Mouse (Mus musculus) monocyte, adult 2 months (primary cell): ENCODE results near the gene Sstr2.

Experiments used
- DNase-seq, 2 experiments: peaks; one replicate each; pipeline ENCODE4 v3.0.0; 2022; ENCODE audit warnings: low spot score in 2 of 2, low read depth in 1 of 2

Sstr2 gene

DNA sequence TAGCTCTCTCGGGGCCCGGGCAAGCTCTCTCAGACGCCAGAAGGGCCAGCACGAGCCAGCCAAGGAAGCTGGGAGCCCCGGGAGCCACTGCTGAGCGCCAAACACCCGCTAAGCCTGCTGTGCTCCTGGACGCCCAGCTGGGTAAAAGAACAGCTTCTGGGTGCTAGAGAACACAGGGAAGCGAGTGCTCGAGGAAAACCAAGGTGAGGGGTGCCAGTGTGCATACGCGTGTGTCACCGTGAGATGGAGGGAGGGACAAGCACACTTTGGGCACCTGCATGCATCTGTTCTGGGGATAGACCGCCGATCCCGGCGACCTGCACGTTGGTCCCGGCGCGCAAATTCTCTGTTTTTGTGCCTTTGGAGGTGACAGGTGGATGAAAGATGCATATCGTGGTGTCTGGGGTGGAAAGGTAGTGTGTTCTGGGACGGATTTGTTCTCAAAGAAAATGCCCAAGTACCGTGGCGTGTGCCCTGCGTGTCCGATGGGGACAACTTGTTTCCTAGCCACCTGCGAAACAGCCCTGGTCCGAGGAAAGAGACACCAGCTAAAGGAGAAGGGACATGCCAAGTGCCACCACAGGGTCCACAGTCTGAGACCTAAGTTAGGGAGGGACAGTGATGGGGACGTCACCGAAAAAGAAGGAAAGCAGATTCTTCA is 408 bp downstream of the Sstr2 start:
- DNase-seq, result no peak

- DNase-seq, result no peak
Measured at GRCm38 (mm10) chr11:113621001-113621400, 1.9 kb downstream of the Sstr2 start.

GRCm38 (mm10) chr11:113622028-113622427 is 2.9 kb downstream of the Sstr2 start:
- no peak for DNase-seq

DNA sequence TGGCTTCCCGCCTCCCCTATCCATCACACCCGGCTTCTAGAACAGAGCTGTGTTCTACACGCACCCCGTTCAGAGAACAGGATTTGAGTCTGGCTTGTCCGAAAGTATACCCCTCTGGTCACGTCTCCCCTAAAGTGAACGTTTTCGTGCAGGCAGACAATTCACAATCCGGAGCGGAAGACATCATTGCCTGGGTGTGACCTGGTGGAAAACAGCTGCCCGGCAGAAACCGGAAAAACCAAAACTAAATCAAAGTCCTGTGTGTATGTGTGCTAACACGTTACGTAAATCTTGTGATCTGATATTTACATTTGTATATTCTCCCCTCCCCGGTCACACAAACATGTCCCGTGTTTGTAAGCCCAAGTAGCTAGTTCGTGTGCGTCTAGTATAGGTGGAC is 6.3 kb downstream of the Sstr2 start:
- DNase-seq, result no peak

GRCm38 (mm10) chr11:113627785-113628184 is 8.6 kb downstream of the Sstr2 start:
- no peak for DNase-seq

DNA sequence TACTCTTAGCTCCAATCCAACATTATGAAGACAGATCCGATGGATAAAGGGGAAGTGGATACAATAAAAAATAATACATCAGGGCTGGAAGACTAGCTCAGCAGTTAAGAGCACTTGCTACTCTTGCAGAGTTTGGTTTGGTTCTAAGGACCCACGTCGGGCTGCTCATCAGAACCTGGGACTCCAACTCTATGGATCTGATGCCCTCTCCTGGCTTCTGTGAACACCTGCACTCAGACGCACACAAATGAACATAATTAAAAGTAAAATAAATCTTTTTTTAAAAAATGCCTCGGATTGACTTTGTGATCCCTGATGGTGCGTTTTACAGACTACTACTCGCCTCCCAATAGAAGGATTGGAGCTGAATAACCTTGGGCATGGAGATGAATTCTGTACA is 11.5 kb downstream of the Sstr2 start:
- no peak for DNase-seq

- DNase-seq, result no peak
Measured at GRCm38 (mm10) chr11:113631302-113631701, 12.2 kb downstream of the Sstr2 start.

DNA sequence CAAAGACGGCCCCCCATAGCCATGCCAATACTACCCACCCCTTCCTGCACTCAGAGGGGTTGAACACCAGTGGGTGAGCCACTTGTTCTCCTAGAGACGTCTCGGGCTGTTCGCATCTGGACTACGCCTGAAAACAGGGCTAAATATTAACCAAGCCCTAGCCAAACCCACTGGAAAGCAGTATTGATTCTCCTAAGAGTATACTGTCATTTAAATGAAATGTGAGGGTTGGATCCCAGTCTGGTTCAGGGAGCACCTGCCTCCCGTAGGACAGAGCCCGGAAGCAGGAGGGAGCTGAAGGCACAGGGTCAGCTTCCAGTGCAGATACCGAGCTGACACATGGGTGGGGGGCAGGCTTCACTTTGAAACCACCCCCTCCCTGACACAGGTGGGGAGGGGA is 12.7 kb downstream of the Sstr2 start:
- no peak for DNase-seq

- DNase-seq, result no peak
Measured at GRCm38 (mm10) chr11:113632303-113632702, 13.2 kb downstream of the Sstr2 start.

GRCm38 (mm10) chr11:113633398-113633797 is 14.3 kb downstream of the Sstr2 start:
- no peak for DNase-seq

DNA sequence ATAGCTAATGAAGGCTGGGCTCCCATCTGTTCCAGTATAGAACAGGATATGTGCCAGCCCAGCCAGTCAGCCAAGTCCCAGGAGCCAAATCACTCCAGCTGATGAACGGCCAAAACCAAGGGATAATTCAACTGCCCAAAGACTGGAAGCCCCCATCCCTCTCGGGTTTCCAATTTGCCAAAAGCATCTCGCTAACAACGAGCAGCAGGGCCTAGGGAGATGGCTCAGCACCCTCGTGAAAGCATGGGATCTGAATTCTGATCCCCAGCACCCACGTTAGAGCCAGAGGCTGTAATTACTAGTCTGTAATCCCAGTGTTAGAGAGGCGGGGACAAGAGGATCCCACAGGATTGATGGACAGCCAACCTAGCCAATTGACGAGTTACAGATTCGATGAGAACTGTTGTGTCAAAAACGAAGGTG is 15.6 kb downstream of the Sstr2 start:
- DNase-seq, result no peak

GRCm38 (mm10) chr11:113638680-113639079 is 19.5 kb downstream of the Sstr2 start:
- DNase-seq, result no peak

GRCm38 (mm10) chr11:113645181-113645580 is 26.0 kb downstream of the Sstr2 start:
- DNase-seq, result no peak

GRCm38 (mm10) chr11:113648152-113648551 is 29.0 kb downstream of the Sstr2 start:
- peak; percentile 40 to 67 for DNase-seq

- no peak for DNase-seq
Measured at GRCm38 (mm10) chr11:113648690-113649352, 29.7 kb downstream of the Sstr2 start, which contains the start of gene Cog1. TSS of gene Cog1 (plus strand) at chr11:113649169.

DNA sequence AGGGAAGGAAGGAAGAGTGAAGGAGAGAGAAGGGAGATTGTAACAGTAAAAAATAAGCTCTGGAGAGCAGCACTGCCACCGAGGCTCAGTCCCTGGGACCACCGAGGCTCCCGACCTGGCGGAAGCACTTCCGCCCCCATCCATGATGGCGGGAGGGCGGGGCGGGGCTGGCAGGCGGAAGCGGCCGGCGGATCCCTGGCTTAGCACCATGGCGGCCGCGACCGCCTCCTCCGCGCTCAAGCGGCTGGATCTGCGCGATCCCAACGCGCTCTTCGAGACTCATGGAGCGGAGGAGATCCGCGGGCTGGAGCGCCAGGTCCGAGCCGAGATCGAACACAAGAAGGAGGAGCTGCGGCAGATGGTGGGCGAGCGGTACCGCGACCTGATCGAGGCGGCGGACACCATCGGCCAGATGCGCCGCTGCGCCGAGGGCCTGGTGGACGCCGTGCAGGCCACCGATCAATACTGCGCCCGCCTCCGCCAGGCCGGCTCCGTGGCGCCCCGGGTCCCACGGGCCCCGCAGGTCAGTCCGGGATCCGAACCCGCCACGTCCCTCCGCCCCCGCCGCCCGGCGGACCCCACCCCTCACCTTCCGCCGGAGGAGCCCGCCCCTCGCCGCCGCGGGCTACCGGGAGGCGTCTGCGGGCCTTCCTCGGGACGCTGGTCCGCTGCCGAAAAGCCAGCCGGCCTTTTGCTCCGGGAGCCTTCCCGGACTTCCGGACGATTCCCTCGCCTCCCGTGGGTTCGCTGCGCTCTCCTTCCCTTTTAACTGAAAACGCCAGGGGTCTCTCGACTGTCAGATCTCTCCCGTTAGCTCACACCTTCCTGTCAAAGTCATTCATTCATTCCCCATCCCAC is 30.4 kb downstream of the Sstr2 start, which contains the start of gene Slc39a11:
Gene Slc39a11, minus strand, starts transcription at position 727 of the 858 bp plus-strand sequence.
- DNase-seq, result peak in 1 of 2 experiments; percentile 41

DNA sequence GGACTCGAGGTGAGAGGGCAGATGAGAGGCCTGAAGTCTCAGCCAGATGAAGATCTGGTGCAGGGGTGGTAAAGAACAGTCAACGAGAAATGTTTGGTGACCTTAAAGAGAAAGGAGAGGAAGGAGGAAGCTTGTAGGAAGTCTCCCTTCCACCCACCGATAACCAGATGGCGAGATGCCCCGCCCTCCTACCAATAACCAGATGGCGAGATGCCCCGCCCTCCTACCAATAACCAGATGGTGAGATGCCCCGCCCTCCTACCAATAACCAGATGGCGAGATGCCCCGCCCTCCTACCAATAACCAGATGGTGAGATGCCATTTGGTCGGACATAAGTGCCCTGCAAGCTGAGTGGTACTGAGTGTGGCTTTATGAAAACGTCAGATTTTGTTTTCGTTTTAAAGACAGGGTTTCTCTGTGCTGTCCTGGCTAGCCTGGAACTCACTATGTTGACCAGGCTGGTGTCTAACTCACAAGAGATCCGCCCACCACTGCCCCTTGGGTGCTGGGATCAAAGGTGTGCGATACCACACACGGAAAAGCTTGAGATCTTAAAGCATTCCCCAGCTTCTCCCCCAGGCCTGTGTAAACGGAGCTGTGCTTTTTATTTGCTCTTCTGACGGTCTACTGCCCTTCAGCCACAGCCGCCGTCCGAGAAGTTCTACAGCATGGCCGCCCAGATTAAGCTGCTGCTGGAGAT is 32.2 kb downstream of the Sstr2 start:
- no peak for DNase-seq

- no peak for DNase-seq
Measured at GRCm38 (mm10) chr11:113651907-113652273, 32.7 kb downstream of the Sstr2 start.

DNA sequence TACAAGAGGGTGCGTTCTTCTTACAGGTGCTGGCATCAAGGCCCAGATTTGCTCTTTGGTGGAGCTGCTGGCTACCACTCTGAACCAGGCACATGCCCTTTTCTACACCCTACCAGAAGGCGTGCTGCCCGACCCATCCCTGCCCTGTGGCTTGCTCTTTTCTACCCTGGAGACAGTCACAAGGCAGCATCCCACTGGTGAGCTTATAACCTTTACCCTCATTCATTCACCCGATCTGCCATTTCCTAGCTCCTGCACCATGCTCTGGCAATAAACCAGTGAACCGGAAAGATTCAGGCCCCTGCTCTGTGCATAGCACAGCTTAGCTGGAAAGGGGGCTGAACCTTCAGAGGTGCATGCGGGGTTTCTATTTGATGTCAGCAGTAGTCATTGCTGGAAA is 33.4 kb downstream of the Sstr2 start:
- no peak for DNase-seq

DNA sequence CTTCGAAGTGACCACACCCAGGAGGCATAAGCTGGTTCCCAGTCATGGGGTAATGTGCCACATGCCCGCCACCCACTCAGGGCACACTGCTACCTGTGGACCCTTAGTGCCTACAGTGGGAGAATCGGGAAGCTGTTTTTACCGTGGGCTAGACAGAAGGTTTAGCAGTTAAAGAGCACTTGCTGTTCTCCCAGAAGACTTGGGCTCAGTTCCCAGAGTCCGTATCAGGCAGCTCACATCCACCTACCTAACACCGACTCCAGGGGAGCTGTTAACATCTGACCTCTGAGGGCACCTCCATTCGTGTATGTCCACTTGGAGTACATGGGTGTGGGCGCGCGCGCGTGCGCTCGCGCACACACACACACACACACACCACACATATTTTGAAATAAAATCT is 35.0 kb downstream of the Sstr2 start:
- no peak for DNase-seq

GRCm38 (mm10) chr11:113654561-113655270 is 35.6 kb downstream of the Sstr2 start:
- DNase-seq, result no peak
